ENCODE assay signal across 25 mouse cellular contexts in genomic region chr16:33983712-33984111, GRCm38 (mm10).
"Had no signal": no experiment of that assay in that cellular context is flagged by ENCODE, and none has a peak within 500 bp of the region (broad histone marks: within the 10 kb centered on the region; RNA-seq: fewer than 3 reads in every experiment).

No protein-coding gene starts in this region.

- H3K9ac ChIP-seq: heart, embryonic 12.5 days; hindbrain, embryonic 12.5 days; hindbrain, embryonic 14.5 days; intestine, embryonic 15.5 days; limb, embryonic 12.5 days had no signal

- H3K4me1 ChIP-seq: heart, embryonic 12.5 days; hindbrain, embryonic 12.5 days; limb, embryonic 12.5 days had no signal

- DNase-seq: gastrocnemius, postnatal 10 days; gastrocnemius, postnatal 25 days; heart, adult 2 months; heart, postnatal 10 days; heart, postnatal 4 days; kidney, adult 18-20 months; kidney, adult 8-10 months; kidney, postnatal 10 days; kidney, postnatal 25 days; kidney, postnatal 4 days; liver had no signal

- H3K9me3 ChIP-seq: heart, embryonic 10.5 days; heart, embryonic 12.5 days; hindbrain, embryonic 10.5 days; hindbrain, embryonic 12.5 days; intestine, embryonic 15.5 days; limb, embryonic 10.5 days; limb, embryonic 12.5 days had no signal

- ATAC-seq: hindbrain, embryonic 16.5 days; inflammation-experienced regulatory T-cells, adult 6 months; intestine, embryonic 15.5 days; intestine, postnatal 0 days had no signal

- H3K36me3 ChIP-seq: heart, embryonic 10.5 days; heart, embryonic 12.5 days; intestine, embryonic 15.5 days; limb, embryonic 10.5 days; limb, embryonic 12.5 days had no signal

- H3K4me2 ChIP-seq: heart, embryonic 12.5 days; hindbrain, embryonic 12.5 days; hindbrain, embryonic 14.5 days; intestine, embryonic 15.5 days; limb, embryonic 12.5 days; liver, embryonic 11.5 days had no signal

- H3K27me3 ChIP-seq: heart, embryonic 12.5 days; hindbrain, embryonic 12.5 days; intestine, embryonic 15.5 days; limb, embryonic 12.5 days had no signal

- H3K27ac ChIP-seq: heart, adult 2 months; heart, embryonic 10.5 days; hindbrain, embryonic 10.5 days; hindbrain, embryonic 12.5 days; hindbrain, embryonic 14.5 days; intestine, embryonic 15.5 days; layer of hippocampus, adult 2 months; left cerebral cortex, adult 2 months; limb, embryonic 10.5 days; limb, embryonic 12.5 days had no signal

- H3K4me3 ChIP-seq: heart, adult 2 months; heart, embryonic 10.5 days; heart, embryonic 12.5 days; hindbrain, embryonic 10.5 days; hindbrain, embryonic 12.5 days; intestine, embryonic 15.5 days; layer of hippocampus, adult 2 months; left cerebral cortex, adult 2 months; limb, embryonic 10.5 days; limb, embryonic 12.5 days had no signal
